Mouse (Mus musculus) forebrain, embryonic 11.5 days (tissue): ENCODE data around the gene Olfr212. TPM values are rescaled to one million over a fixed set of nuclear protein-coding genes. Genes with fewer than 3 reads are reported as not detected.

Experiments
- polyA plus RNA-seq: library from polyadenylated mRNA; unstranded; fragments of >200 nt; fragmentation: Nextera tagmentation; extraction: Ambion mirVana; gene quantifications from 2 replicates; pipeline ENCODE4 v1.2.1, GENCODE M21; 2014

The Olfr212 gene
- polyA plus RNA-seq, 1 experiment from 2014 or later, result not detected

Other genes starting within 250 kb of the Olfr212 start
- gene Zfand4, start 242.3 kb upstream of the Olfr212 start, polyA plus RNA-seq, result 12.7 and 12.9 TPM in 2 replicates
- gene March8, start 168.5 kb upstream of the Olfr212 start, polyA plus RNA-seq, result 33.4 and 35.8 TPM in 2 replicates
- 0.52 and 0.91 TPM in 2 replicates for gene Alox5, start 45.3 kb upstream of the Olfr212 start, polyA plus RNA-seq
- gene Olfr211, start 17.4 kb upstream of the Olfr212 start, polyA plus RNA-seq, result not detected in 2 replicates
- gene Olfr213, start 31.9 kb downstream of the Olfr212 start, polyA plus RNA-seq, result not detected in 2 replicates
- gene Gm5580, start 44.6 kb downstream of the Olfr212 start, polyA plus RNA-seq, result 0.33 and 0.48 TPM in 2 replicates
- gene Olfr214, start 47.7 kb downstream of the Olfr212 start, polyA plus RNA-seq, result not detected in 2 replicates
- gene Olfr215, start 77.7 kb downstream of the Olfr212 start, polyA plus RNA-seq, result not detected in 2 replicates
- gene Zfp422, start 122.5 kb downstream of the Olfr212 start, polyA plus RNA-seq, result 351 and 359 TPM in 2 replicates
- 3.9 and 5.0 TPM in 2 replicates for gene Depp1, start 144.1 kb downstream of the Olfr212 start, polyA plus RNA-seq
- 20.7 and 22.7 TPM in 2 replicates for gene Rassf4, start 167.4 kb downstream of the Olfr212 start, polyA plus RNA-seq
- gene Tmem72, start 210.4 kb downstream of the Olfr212 start, polyA plus RNA-seq, result 0.07 and 0.11 TPM in 2 replicates